Comparison of ENCODE assay signal across 8 mouse cellular contexts in the genomic region with DNA sequence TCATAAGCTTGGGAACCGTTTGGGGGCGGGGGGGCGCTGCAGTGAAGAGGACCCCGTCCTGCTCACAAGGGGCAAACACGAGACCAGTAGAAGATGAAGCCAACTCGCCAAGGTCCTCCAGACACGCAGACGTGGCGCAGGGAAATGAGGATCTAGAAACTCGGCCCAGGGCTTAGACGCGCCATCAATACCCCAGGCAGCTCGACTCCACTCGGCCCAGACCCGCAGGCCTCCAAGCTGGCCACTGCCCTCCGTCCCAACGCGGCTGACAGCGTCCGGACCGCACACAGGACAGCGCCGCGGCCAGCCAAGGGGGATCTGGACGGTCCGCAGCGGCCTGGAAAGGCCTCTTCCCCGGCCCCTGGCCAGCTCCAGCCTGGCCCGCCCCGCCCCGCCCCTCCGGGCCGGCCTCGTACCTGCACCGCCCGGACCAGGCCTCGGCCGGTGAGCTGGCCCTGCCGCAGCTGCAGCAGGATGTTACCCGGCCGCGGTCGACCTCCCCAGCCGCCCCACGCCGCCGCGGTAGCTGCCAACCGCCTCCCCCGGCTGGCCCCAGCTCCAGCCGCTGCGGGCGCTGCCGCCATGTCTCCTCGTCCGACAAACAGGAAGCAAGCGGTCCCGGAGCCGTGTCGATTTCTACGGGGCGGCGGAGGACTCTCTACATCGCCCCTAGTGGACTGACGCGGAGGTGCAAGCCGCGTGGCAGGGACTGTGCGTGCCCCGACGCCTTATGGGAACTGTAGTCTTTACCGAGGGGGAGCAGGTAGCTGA. TPM values are rescaled to one million over a fixed set of nuclear protein-coding genes. Genes with fewer than 3 reads are reported as not detected.
DNase-seq lines count a peak whose midpoint lies in the region; ATAC-seq lines count a peak whose summit lies in the region.

Trpc4ap (minus strand) TSS at position 662 of the 771 bp plus-strand sequence.

- 0 out of 2 replicates have a peak, but pooled peaks cover 3% of the 10 kb centered on the region for H3K4me1 ChIP-seq in forebrain, embryonic 11.5 days (replicated peaks; ENCODE audit: control insufficient read depth, insufficient read depth, low read length)
- H3K4me1 ChIP-seq in heart, embryonic 16.5 days (ENCODE audit: control insufficient read depth, insufficient read depth, low read length): peaks cover 14% of the 10 kb centered on the region
- H3K4me1 ChIP-seq in liver, embryonic 15.5 days (replicated peaks): peaks cover 22% of the 10 kb centered on the region
- peaks cover 15% of the 10 kb centered on the region for H3K4me1 ChIP-seq in neural tube, embryonic 12.5 days

- peak within 1 kb of the TSS; percentile 95 for H3K4me3 ChIP-seq in forebrain, embryonic 11.5 days (ENCODE audit: low read depth, low read length)
- peak within 1 kb of the TSS; percentile 78 for H3K4me3 ChIP-seq in heart, embryonic 16.5 days (ENCODE audit: low read length)
- peak within 1 kb of the TSS; percentile 97 for H3K4me3 ChIP-seq in liver, embryonic 15.5 days (replicated peaks)
- H3K4me3 ChIP-seq in neural tube, embryonic 12.5 days: peak within 1 kb of the TSS; percentile 99

- no peaks in the 10 kb centered on the region for H3K9me3 ChIP-seq in forebrain, embryonic 11.5 days (ENCODE audit: control insufficient read depth, low read length)
- H3K9me3 ChIP-seq in heart, embryonic 16.5 days (replicated peaks; ENCODE audit: control insufficient read depth, low read length): no peaks in the 10 kb centered on the region
- no peaks in the 10 kb centered on the region for H3K9me3 ChIP-seq in liver, embryonic 15.5 days (replicated peaks)
- H3K9me3 ChIP-seq in neural tube, embryonic 12.5 days: no peaks in the 10 kb centered on the region

- DNase-seq in CD8-positive naive resting alpha-beta T cell, adult 2 months (ENCODE audit: low read depth in 2 of 2, low spot score in 2 of 2): peak; percentile 97
- DNase-seq in c-Kit-positive CD71-negative TER-119-negative erythroid progenitor cells, embryonic 14.5 days (ENCODE audit: low read depth): peak; percentile 94
- peak; percentile 98 for DNase-seq in forebrain, embryonic 11.5 days (ENCODE audit: low spot score)
- peak; percentile 96 to 97 for DNase-seq in kidney, postnatal 36 days
- peak; percentile 84 for DNase-seq in telencephalon, adult 2 months (ENCODE audit: low read depth, low spot score)

- WGBS in forebrain, embryonic 11.5 days: under 1% methylated on average over 69 of the region's 72 CpGs
- WGBS in heart, embryonic 16.5 days: under 1% methylated on average over 62 of the region's 72 CpGs
- under 1% methylated on average over 72 of the region's 72 CpGs for WGBS in liver, embryonic 15.5 days (ENCODE audit: insufficient replicate concordance)
- WGBS in neural tube, embryonic 12.5 days: under 1% methylated on average over 71 of the region's 72 CpGs

- H3K9ac ChIP-seq in forebrain, embryonic 11.5 days (ENCODE audit: low read length): peak within 1 kb of the TSS; percentile 92
- peak within 1 kb of the TSS; percentile 90 for H3K9ac ChIP-seq in heart, embryonic 16.5 days (ENCODE audit: low read length)
- H3K9ac ChIP-seq in liver, embryonic 15.5 days: peak within 1 kb of the TSS; percentile 96
- H3K9ac ChIP-seq in neural tube, embryonic 12.5 days: peak within 1 kb of the TSS; percentile 97

- no peaks in the 10 kb centered on the region for H3K36me3 ChIP-seq in forebrain, embryonic 11.5 days (ENCODE audit: control insufficient read depth, insufficient read depth, low read length)
- 0 out of 2 replicates have a peak, but pooled peaks cover 2% of the 10 kb centered on the region for H3K36me3 ChIP-seq in heart, embryonic 16.5 days (ENCODE audit: control insufficient read depth, insufficient read depth)
- H3K36me3 ChIP-seq in liver, embryonic 15.5 days (replicated peaks): peaks cover 7% of the 10 kb centered on the region; the same call in 1 of the 2 replicates
- H3K36me3 ChIP-seq in neural tube, embryonic 12.5 days: peaks cover 2% of the 10 kb centered on the region; the same call in 1 of the 2 replicates

- peak; percentile 92 for ATAC-seq in forebrain, embryonic 11.5 days (replicated peaks; ENCODE audit: low FRiP score)
- ATAC-seq in heart, embryonic 16.5 days (replicated peaks; ENCODE audit: extremely low read depth, insufficient read depth, low FRiP score): peak; percentile 96
- peak; percentile 98 for ATAC-seq in liver, embryonic 15.5 days (ENCODE audit: insufficient read depth)
- ATAC-seq in neural tube, embryonic 12.5 days (ENCODE audit: low FRiP score, low read depth): peak; percentile 93

- H3K27ac ChIP-seq in forebrain, embryonic 11.5 days (ENCODE audit: low read depth, low read length): peak within 1 kb of the TSS; percentile 72
- H3K27ac ChIP-seq in heart, embryonic 16.5 days (ENCODE audit: low read length): peak within 1 kb of the TSS; percentile 80
- peak within 1 kb of the TSS; percentile 92 for H3K27ac ChIP-seq in liver, embryonic 15.5 days (replicated peaks)
- peak within 1 kb of the TSS; percentile 88 for H3K27ac ChIP-seq in neural tube, embryonic 12.5 days

- H3K27me3 ChIP-seq in forebrain, embryonic 11.5 days (ENCODE audit: control insufficient read depth, insufficient read depth, low read length): no peaks in the 10 kb centered on the region
- no peaks in the 10 kb centered on the region for H3K27me3 ChIP-seq in heart, embryonic 16.5 days (ENCODE audit: control insufficient read depth, insufficient read depth, low read length)
- no peaks in the 10 kb centered on the region for H3K27me3 ChIP-seq in liver, embryonic 15.5 days
- H3K27me3 ChIP-seq in neural tube, embryonic 12.5 days (replicated peaks): no peaks in the 10 kb centered on the region

- peak within 1 kb of the TSS; percentile 57 for H3K4me2 ChIP-seq in forebrain, embryonic 11.5 days (ENCODE audit: low read depth, low read length, severe bottlenecking)
- peak within 1 kb of the TSS; percentile 86 for H3K4me2 ChIP-seq in heart, embryonic 16.5 days (ENCODE audit: low read depth, low read length)
- peak within 1 kb of the TSS; percentile 84 for H3K4me2 ChIP-seq in liver, embryonic 15.5 days
- peak within 1 kb of the TSS; percentile 80 for H3K4me2 ChIP-seq in neural tube, embryonic 12.5 days (replicated peaks)

RNA-seq across cellular contexts. Expression of gene Trpc4ap, which starts in this region (rescaled TPM):
- polyA plus RNA-seq in forebrain, embryonic 11.5 days (2014; fragmentation: Nextera tagmentation; extraction: Ambion mirVana): 141 and 154 TPM in 2 replicates
- 97.4 and 98.6 TPM in 2 replicates for polyA plus RNA-seq in heart, embryonic 16.5 days (2015; fragmentation: Nextera tagmentation; extraction: Ambion mirVana)
- polyA plus RNA-seq in liver, embryonic 15.5 days (2015; fragmentation: Nextera tagmentation; extraction: Ambion mirVana): 51.4 and 56.9 TPM in 2 replicates
- polyA plus RNA-seq in neural tube, embryonic 12.5 days (2016; fragmentation: Nextera tagmentation; extraction: Ambion mirVana): 187 and 188 TPM in 2 replicates

Comparison
In these comparisons a context has a peak if more than half of its experiments do, and no peak if none do; other contexts are left out.
1. Peak in every context shown above with its lines: DNase-seq, ATAC-seq, H3K4me3 ChIP-seq and H3K27ac ChIP-seq.